Mouse (Mus musculus): ENCODE measurements at regions not wholly inside any gene's neighbourhood (a gene's known extent, or its start where the extent isn't known, plus 50 kb on each side); places are given as distances from the start of the nearest gene placed in this dataset.

GRCm38 (mm10) chr12:70752266-70752910 lies 72.9 kb upstream of the Frmd6 start:
- ATAC-seq (ENCODE audit: insufficient read depth, low read depth) (no peak), DNase-seq (ENCODE audit: low spot score) (no peak)
- H3K4me1 ChIP-seq (ENCODE audit: control insufficient read depth, insufficient read depth): no peaks in the 10 kb centered on the region
- H3K4me3 ChIP-seq (ENCODE audit: low read depth, low read length): no peak overlapping the region
- H3K9ac ChIP-seq (replicated peaks; ENCODE audit: low read depth, low read length): no peak overlapping the region
- H3K9me3 ChIP-seq (replicated peaks; ENCODE audit: control insufficient read depth, low read length): no peaks in the 10 kb centered on the region
- TF ChIP-seq EP300 (IDR thresholded peaks at IDR 0.05; ENCODE audit: low read depth) (no peak), CTCF (IDR thresholded peaks at IDR 0.05; ENCODE audit: low read depth) (no peak)
- no peak overlapping the region for H3K27ac ChIP-seq (ENCODE audit: low read depth)
- WGBS: 53% methylated on average over 11 of the region's 11 CpGs
- H3K27me3 ChIP-seq (ENCODE audit: control insufficient read depth, insufficient read depth, low read length): no peaks in the 10 kb centered on the region
- no peak overlapping the region for H3K4me2 ChIP-seq (ENCODE audit: low read depth, low read length)
- H3K36me3 ChIP-seq (replicated peaks; ENCODE audit: control insufficient read depth, insufficient read depth, low read length): no peaks in the 10 kb centered on the region

GRCm38 (mm10) chr12:70752911-70753290 lies 72.4 kb upstream of the Frmd6 start:
- Histone ChIP-seq H3K27ac (ENCODE audit: low read depth) (no peak overlapping the region), H3K4me1 (ENCODE audit: control insufficient read depth, insufficient read depth) (no peaks in the 10 kb centered on the region), H3K9me3 (replicated peaks; ENCODE audit: control insufficient read depth, low read length) (no peaks in the 10 kb centered on the region), H3K4me2 (ENCODE audit: low read depth, low read length) (no peak overlapping the region), H3K4me3 (ENCODE audit: low read depth, low read length) (no peak overlapping the region), H3K9ac (replicated peaks; ENCODE audit: low read depth, low read length) (no peak overlapping the region), H3K36me3 (replicated peaks; ENCODE audit: control insufficient read depth, insufficient read depth, low read length) (no peaks in the 10 kb centered on the region), H3K27me3 (ENCODE audit: control insufficient read depth, insufficient read depth, low read length) (no peaks in the 10 kb centered on the region)
- DNase-seq (ENCODE audit: low spot score) (no peak), ATAC-seq (ENCODE audit: insufficient read depth, low read depth) (no peak)
- WGBS: 59% methylated on average over 4 of the region's 4 CpGs
- TF ChIP-seq CTCF (IDR thresholded peaks at IDR 0.05; ENCODE audit: low read depth): no peak
- TF ChIP-seq EP300 (IDR thresholded peaks at IDR 0.05; ENCODE audit: low read depth): no peak

GRCm38 (mm10) chr12:70753458-70753857 lies 71.9 kb upstream of the Frmd6 start:
- Histone ChIP-seq H3K4me1 (ENCODE audit: control insufficient read depth, insufficient read depth) (no peaks in the 10 kb centered on the region), H3K36me3 (replicated peaks; ENCODE audit: control insufficient read depth, insufficient read depth, low read length) (no peaks in the 10 kb centered on the region), H3K9me3 (replicated peaks; ENCODE audit: control insufficient read depth, low read length) (no peaks in the 10 kb centered on the region), H3K9ac (replicated peaks; ENCODE audit: low read depth, low read length) (no peak overlapping the region), H3K4me2 (ENCODE audit: low read depth, low read length) (no peak overlapping the region), H3K27ac (ENCODE audit: low read depth) (no peak overlapping the region), H3K4me3 (ENCODE audit: low read depth, low read length) (no peak overlapping the region), H3K27me3 (ENCODE audit: control insufficient read depth, insufficient read depth, low read length) (no peaks in the 10 kb centered on the region)
- ATAC-seq (ENCODE audit: insufficient read depth, low read depth) (no peak), DNase-seq (ENCODE audit: low spot score) (no peak)
- WGBS: 92% methylated on average over 3 of the region's 3 CpGs
- TF ChIP-seq EP300 (IDR thresholded peaks at IDR 0.05; ENCODE audit: low read depth): no peak
- TF ChIP-seq CTCF (IDR thresholded peaks at IDR 0.05; ENCODE audit: low read depth): no peak; the same call in 1 of the 2 replicates

GRCm38 (mm10) chr12:70758080-70758479 lies 67.2 kb upstream of the Frmd6 start:
- Histone ChIP-seq H3K4me2 (ENCODE audit: low read depth, low read length) (no peak overlapping the region), H3K27ac (ENCODE audit: low read depth) (no peak overlapping the region), H3K9ac (replicated peaks; ENCODE audit: low read depth, low read length) (no peak overlapping the region), H3K4me3 (ENCODE audit: low read depth, low read length) (no peak overlapping the region), H3K36me3 (replicated peaks; ENCODE audit: control insufficient read depth, insufficient read depth, low read length) (no peaks in the 10 kb centered on the region), H3K4me1 (ENCODE audit: control insufficient read depth, insufficient read depth) (no peaks in the 10 kb centered on the region), H3K9me3 (replicated peaks; ENCODE audit: control insufficient read depth, low read length) (no peaks in the 10 kb centered on the region), H3K27me3 (ENCODE audit: control insufficient read depth, insufficient read depth, low read length) (no peaks in the 10 kb centered on the region)
- 90% methylated on average over 6 of the region's 6 CpGs for WGBS
- no peak for TF ChIP-seq CTCF (IDR thresholded peaks at IDR 0.05; ENCODE audit: low read depth)
- TF ChIP-seq EP300 (IDR thresholded peaks at IDR 0.05; ENCODE audit: low read depth): no peak
- DNase-seq (ENCODE audit: low spot score) (no peak), ATAC-seq (ENCODE audit: insufficient read depth, low read depth) (no peak)

- Histone ChIP-seq H3K27me3 (ENCODE audit: control insufficient read depth, insufficient read depth, low read length) (no peaks in the 10 kb centered on the region), H3K9ac (replicated peaks; ENCODE audit: low read depth, low read length) (no peak overlapping the region), H3K4me3 (ENCODE audit: low read depth, low read length) (no peak overlapping the region), H3K27ac (ENCODE audit: low read depth) (no peak overlapping the region), H3K4me2 (ENCODE audit: low read depth, low read length) (no peak overlapping the region), H3K9me3 (replicated peaks; ENCODE audit: control insufficient read depth, low read length) (no peaks in the 10 kb centered on the region), H3K4me1 (ENCODE audit: control insufficient read depth, insufficient read depth) (no peaks in the 10 kb centered on the region), H3K36me3 (replicated peaks; ENCODE audit: control insufficient read depth, insufficient read depth, low read length) (no peaks in the 10 kb centered on the region)
- DNase-seq (ENCODE audit: low spot score): no peak
- TF ChIP-seq EP300 (IDR thresholded peaks at IDR 0.05; ENCODE audit: low read depth) (no peak), CTCF (IDR thresholded peaks at IDR 0.05; ENCODE audit: low read depth) (no peak)
- 83% methylated on average over 12 of the region's 12 CpGs for WGBS
- ATAC-seq (ENCODE audit: insufficient read depth, low read depth): no peak
Measured at GRCm38 (mm10) chr12:70763542-70763941, 61.8 kb upstream of the Frmd6 start.

GRCm38 (mm10) chr12:70766319-70766718 lies 59.0 kb upstream of the Frmd6 start:
- H3K27me3 ChIP-seq (ENCODE audit: control insufficient read depth, insufficient read depth, low read length): no peaks in the 10 kb centered on the region
- H3K4me2 ChIP-seq (ENCODE audit: low read depth, low read length): no peak overlapping the region
- H3K4me3 ChIP-seq (ENCODE audit: low read depth, low read length): no peak overlapping the region
- no peak for DNase-seq (ENCODE audit: low spot score)
- 73% methylated on average over 4 of the region's 4 CpGs for WGBS
- no peaks in the 10 kb centered on the region for H3K4me1 ChIP-seq (ENCODE audit: control insufficient read depth, insufficient read depth)
- H3K36me3 ChIP-seq (replicated peaks; ENCODE audit: control insufficient read depth, insufficient read depth, low read length): no peaks in the 10 kb centered on the region
- TF ChIP-seq CTCF (IDR thresholded peaks at IDR 0.05; ENCODE audit: low read depth) (no peak), EP300 (IDR thresholded peaks at IDR 0.05; ENCODE audit: low read depth) (no peak)
- no peak overlapping the region for H3K27ac ChIP-seq (ENCODE audit: low read depth)
- ATAC-seq (ENCODE audit: insufficient read depth, low read depth): no peak
- H3K9me3 ChIP-seq (replicated peaks; ENCODE audit: control insufficient read depth, low read length): no peaks in the 10 kb centered on the region
- no peak overlapping the region for H3K9ac ChIP-seq (replicated peaks; ENCODE audit: low read depth, low read length)
